Mouse (Mus musculus): ENCODE results near the gene Dgkz. TPM values are rescaled to one million over a fixed set of nuclear protein-coding genes. Genes with fewer than 3 reads are reported as not detected.

Dgkz gene
- polyA plus RNA-seq, 1 experiment: 1,103 TPM

- Histone ChIP-seq H3K36me3 (ENCODE audit: control insufficient read depth, insufficient read depth, low read length) (peaks cover 10% of the 10 kb centered on the region; the same call in 1 of the 2 replicates), H3K27ac (ENCODE audit: control insufficient read depth, insufficient read depth, low read length) (no peak overlapping the region), H3K27me3 (ENCODE audit: control insufficient read depth, insufficient read depth, low read length) (no peaks in the 10 kb centered on the region), H3K4me3 (ENCODE audit: control insufficient read depth, insufficient read depth, low read length) (no peak overlapping the region), H3K4me1 (replicated peaks; ENCODE audit: control insufficient read depth, insufficient read depth, low read length) (no peaks in the 10 kb centered on the region)
- WGBS: 94% methylated on average over 5 of the region's 5 CpGs
- DNase-seq: no peak
- TF ChIP-seq CTCF (IDR thresholded peaks at IDR 0.05; ENCODE audit: borderline replicate concordance, control insufficient read depth, extremely low read depth, insufficient read depth, low read length, poor library complexity): no peak
- TF ChIP-seq POLR2A (IDR thresholded peaks at IDR 0.05; ENCODE audit: control insufficient read depth, extremely low read depth, insufficient read depth, low read length, poor library complexity): no peak
These were observed 73.3 kb downstream of the Dgkz start for GRCm38 (mm10) chr2:91902336-91902735.

- H3K4me3 ChIP-seq (ENCODE audit: control insufficient read depth, insufficient read depth, low read length): no peak overlapping the region
- no peaks in the 10 kb centered on the region for H3K4me1 ChIP-seq (replicated peaks; ENCODE audit: control insufficient read depth, insufficient read depth, low read length)
- no peaks in the 10 kb centered on the region for H3K27me3 ChIP-seq (ENCODE audit: control insufficient read depth, insufficient read depth, low read length)
- DNase-seq: no peak
- TF ChIP-seq POLR2A (IDR thresholded peaks at IDR 0.05; ENCODE audit: control insufficient read depth, extremely low read depth, insufficient read depth, low read length, poor library complexity) (no peak), CTCF (IDR thresholded peaks at IDR 0.05; ENCODE audit: borderline replicate concordance, control insufficient read depth, extremely low read depth, insufficient read depth, low read length, poor library complexity) (no peak)
- H3K36me3 ChIP-seq (ENCODE audit: control insufficient read depth, insufficient read depth, low read length): peaks cover 13% of the 10 kb centered on the region; the same call in 1 of the 2 replicates
- no peak overlapping the region for H3K27ac ChIP-seq (ENCODE audit: control insufficient read depth, insufficient read depth, low read length)
- WGBS: 98% methylated on average over 8 of the region's 8 CpGs
These were observed 75.2 kb downstream of the Dgkz start for GRCm38 (mm10) chr2:91900431-91900830.

- no peaks in the 10 kb centered on the region for H3K4me1 ChIP-seq (replicated peaks; ENCODE audit: control insufficient read depth, insufficient read depth, low read length)
- WGBS: 97% methylated on average over 3 of the region's 3 CpGs
- no peak for DNase-seq
- TF ChIP-seq CTCF (IDR thresholded peaks at IDR 0.05; ENCODE audit: borderline replicate concordance, control insufficient read depth, extremely low read depth, insufficient read depth, low read length, poor library complexity) (no peak), POLR2A (IDR thresholded peaks at IDR 0.05; ENCODE audit: control insufficient read depth, extremely low read depth, insufficient read depth, low read length, poor library complexity) (no peak)
- H3K27ac ChIP-seq (ENCODE audit: control insufficient read depth, insufficient read depth, low read length): no peak overlapping the region
- H3K27me3 ChIP-seq (ENCODE audit: control insufficient read depth, insufficient read depth, low read length): no peaks in the 10 kb centered on the region
- H3K4me3 ChIP-seq (ENCODE audit: control insufficient read depth, insufficient read depth, low read length): no peak overlapping the region
- H3K36me3 ChIP-seq (ENCODE audit: control insufficient read depth, insufficient read depth, low read length): peaks cover 13% of the 10 kb centered on the region; the same call in 1 of the 2 replicates
These were observed 76.5 kb downstream of the Dgkz start for GRCm38 (mm10) chr2:91899141-91899540.

- DNase-seq: no peak
- TF ChIP-seq CTCF (IDR thresholded peaks at IDR 0.05; ENCODE audit: borderline replicate concordance, control insufficient read depth, extremely low read depth, insufficient read depth, low read length, poor library complexity): no peak
- no peak for TF ChIP-seq POLR2A (IDR thresholded peaks at IDR 0.05; ENCODE audit: control insufficient read depth, extremely low read depth, insufficient read depth, low read length, poor library complexity)
- H3K4me1 ChIP-seq (replicated peaks; ENCODE audit: control insufficient read depth, insufficient read depth, low read length): no peaks in the 10 kb centered on the region
- no peak overlapping the region for H3K4me3 ChIP-seq (ENCODE audit: control insufficient read depth, insufficient read depth, low read length)
- no peak overlapping the region for H3K27ac ChIP-seq (ENCODE audit: control insufficient read depth, insufficient read depth, low read length)
- H3K27me3 ChIP-seq (ENCODE audit: control insufficient read depth, insufficient read depth, low read length): no peaks in the 10 kb centered on the region
- peaks cover 13% of the 10 kb centered on the region; the same call in 1 of the 2 replicates for H3K36me3 ChIP-seq (ENCODE audit: control insufficient read depth, insufficient read depth, low read length)
These were observed 77.7 kb downstream of the Dgkz start for GRCm38 (mm10) chr2:91897968-91898367.

- WGBS: 97% methylated on average over 3 of the region's 3 CpGs
- H3K4me3 ChIP-seq (ENCODE audit: control insufficient read depth, insufficient read depth, low read length): no peak overlapping the region
- DNase-seq: no peak
- TF ChIP-seq POLR2A (IDR thresholded peaks at IDR 0.05; ENCODE audit: control insufficient read depth, extremely low read depth, insufficient read depth, low read length, poor library complexity) (no peak), CTCF (IDR thresholded peaks at IDR 0.05; ENCODE audit: borderline replicate concordance, control insufficient read depth, extremely low read depth, insufficient read depth, low read length, poor library complexity) (no peak)
- peaks cover 11% of the 10 kb centered on the region; the same call in 1 of the 2 replicates for H3K36me3 ChIP-seq (ENCODE audit: control insufficient read depth, insufficient read depth, low read length)
- H3K4me1 ChIP-seq (replicated peaks; ENCODE audit: control insufficient read depth, insufficient read depth, low read length): no peaks in the 10 kb centered on the region
- no peaks in the 10 kb centered on the region for H3K27me3 ChIP-seq (ENCODE audit: control insufficient read depth, insufficient read depth, low read length)
- H3K27ac ChIP-seq (ENCODE audit: control insufficient read depth, insufficient read depth, low read length): no peak overlapping the region
These were observed 80.3 kb downstream of the Dgkz start for GRCm38 (mm10) chr2:91895401-91895800.

- no peaks in the 10 kb centered on the region for H3K27me3 ChIP-seq (ENCODE audit: control insufficient read depth, insufficient read depth, low read length)
- TF ChIP-seq POLR2A (IDR thresholded peaks at IDR 0.05; ENCODE audit: control insufficient read depth, extremely low read depth, insufficient read depth, low read length, poor library complexity): no peak
- TF ChIP-seq CTCF (IDR thresholded peaks at IDR 0.05; ENCODE audit: borderline replicate concordance, control insufficient read depth, extremely low read depth, insufficient read depth, low read length, poor library complexity): no peak
- no peak for DNase-seq
- 0 out of 2 replicates have a peak, but pooled peaks cover 11% of the 10 kb centered on the region for H3K36me3 ChIP-seq (ENCODE audit: control insufficient read depth, insufficient read depth, low read length)
- H3K4me3 ChIP-seq (ENCODE audit: control insufficient read depth, insufficient read depth, low read length): no peak overlapping the region
- no peaks in the 10 kb centered on the region for H3K4me1 ChIP-seq (replicated peaks; ENCODE audit: control insufficient read depth, insufficient read depth, low read length)
- WGBS: 95% methylated on average over 3 of the region's 3 CpGs
- H3K27ac ChIP-seq (ENCODE audit: control insufficient read depth, insufficient read depth, low read length): no peak overlapping the region
These were observed 80.9 kb downstream of the Dgkz start for GRCm38 (mm10) chr2:91894716-91895115.

- H3K4me3 ChIP-seq (ENCODE audit: control insufficient read depth, insufficient read depth, low read length): no peak overlapping the region
- H3K4me1 ChIP-seq (replicated peaks; ENCODE audit: control insufficient read depth, insufficient read depth, low read length): no peaks in the 10 kb centered on the region
- H3K36me3 ChIP-seq (ENCODE audit: control insufficient read depth, insufficient read depth, low read length): peaks cover 15% of the 10 kb centered on the region
- DNase-seq: no peak
- 91% methylated on average over 4 of the region's 4 CpGs for WGBS
- H3K27me3 ChIP-seq (ENCODE audit: control insufficient read depth, insufficient read depth, low read length): no peaks in the 10 kb centered on the region
- no peak overlapping the region for H3K27ac ChIP-seq (ENCODE audit: control insufficient read depth, insufficient read depth, low read length)
- TF ChIP-seq POLR2A (IDR thresholded peaks at IDR 0.05; ENCODE audit: control insufficient read depth, extremely low read depth, insufficient read depth, low read length, poor library complexity): no peak
- TF ChIP-seq CTCF (IDR thresholded peaks at IDR 0.05; ENCODE audit: borderline replicate concordance, control insufficient read depth, extremely low read depth, insufficient read depth, low read length, poor library complexity): no peak
These were observed 91.0 kb downstream of the Dgkz start for GRCm38 (mm10) chr2:91884616-91885015.
